Mouse (Mus musculus) heart, postnatal 0 days (tissue): ENCODE measurements around the gene Wasf2. TPM values are rescaled to one million over a fixed set of nuclear protein-coding genes. Genes with fewer than 3 reads are reported as not detected.

Experiments
- ATAC-seq: fragments of 200-750 bp; cut with Nextera tagmentation; 2 replicates; pipeline ENCODE4 v1.8.0; 2017; ENCODE audit warnings: low read depth, moderate number of reproducible peaks, moderate library complexity; ENCODE audit not compliant: insufficient read depth
- DNase-seq: peaks from one replicate; pipeline ENCODE4 v3.0.0-alpha.2; 2016; ENCODE audit warnings: low spot score
- H3K27ac ChIP-seq: fragments of 300-500 bp; sonication (generic); 2 replicates; pipeline ENCODE4 v1.5.1; 2014; ENCODE audit warnings: low read depth, mild to moderate bottlenecking
- H3K27me3 ChIP-seq: fragments of 300-500 bp; sonication (generic); 2 replicates; pipeline ENCODE4 v1.6.1; 2014; ENCODE audit warnings: low read length, mixed read lengths; ENCODE audit not compliant: control insufficient read depth, insufficient read depth
- H3K36me3 ChIP-seq: fragments of 300-500 bp; sonication (generic); replicated peaks from 2 replicates; pipeline ENCODE4 v1.6.1; 2014; ENCODE audit warnings: low read length, mixed read lengths; ENCODE audit not compliant: control insufficient read depth, insufficient read depth
- H3K4me1 ChIP-seq: fragments of 300-500 bp; sonication (generic); 2 replicates; pipeline ENCODE4 v1.6.1; 2014; ENCODE audit warnings: antibody characterized with exemption; ENCODE audit not compliant: control insufficient read depth, insufficient read depth
- H3K4me2 ChIP-seq: fragments of 300-500 bp; sonication (generic); 2 replicates; pipeline ENCODE4 v1.6.1; 2014; ENCODE audit warnings: low read depth, mild to moderate bottlenecking, low read length, moderate library complexity
- H3K4me3 ChIP-seq: fragments of 300-500 bp; sonication (generic); 2 replicates; pipeline ENCODE4 v1.5.1; 2014; ENCODE audit warnings: low read depth, low read length
- H3K9ac ChIP-seq: fragments of 300-500 bp; sonication (generic); replicated peaks from 2 replicates; pipeline ENCODE4 v1.6.1; 2014; ENCODE audit warnings: low read depth, low read length, mixed read lengths
- H3K9me3 ChIP-seq: fragments of 300-500 bp; sonication (generic); replicated peaks from 2 replicates; pipeline ENCODE4 v1.6.1; 2016; ENCODE audit warnings: low read length; ENCODE audit not compliant: control insufficient read depth
- CTCF ChIP-seq: IDR thresholded peaks from 2 replicates; pipeline ENCODE4 v1.5.1; 2016; ENCODE audit warnings: antibody characterized with exemption, control low read depth, low read depth
- EP300 ChIP-seq: IDR thresholded peaks from 2 replicates; pipeline ENCODE4 v1.6.1; 2016; ENCODE audit warnings: antibody characterized with exemption, low read depth
- WGBS: fragments of 180-500 bp; shearing (Covaris S2); extraction: QIAGEN DNeasy Blood & Tissue Kit; methylation state at CpG from one replicate; pipeline ENCODE4 v1.1.7; 2014; 5-methylcytosine and 5-hydroxymethylcytosine counted together
- microRNA-seq: library from miRNA; unstranded; fragments of <30 nt; microRNA quantifications from one replicate; pipeline ENCODE4, GENCODE M21; 2016
- polyA plus RNA-seq: library from polyadenylated mRNA; unstranded; fragments of >200 nt; fragmentation: Nextera tagmentation; extraction: Ambion mirVana; gene quantifications from 2 replicates; pipeline ENCODE4 v1.2.1, GENCODE M21; 2015
- total RNA-seq: library from RNA; depleted of rRNA; stranded (reverse); fragments of >200 nt; gene quantifications from 2 replicates; pipeline ENCODE4 v1.2.3, GENCODE M21; 2014; ENCODE audit warnings: low replicate concordance; rRNA removed

Wasf2 gene
- total and polyA plus RNA-seq, 2 experiments from 2014 or later, result 54.5 to 62.4 TPM

DNA sequence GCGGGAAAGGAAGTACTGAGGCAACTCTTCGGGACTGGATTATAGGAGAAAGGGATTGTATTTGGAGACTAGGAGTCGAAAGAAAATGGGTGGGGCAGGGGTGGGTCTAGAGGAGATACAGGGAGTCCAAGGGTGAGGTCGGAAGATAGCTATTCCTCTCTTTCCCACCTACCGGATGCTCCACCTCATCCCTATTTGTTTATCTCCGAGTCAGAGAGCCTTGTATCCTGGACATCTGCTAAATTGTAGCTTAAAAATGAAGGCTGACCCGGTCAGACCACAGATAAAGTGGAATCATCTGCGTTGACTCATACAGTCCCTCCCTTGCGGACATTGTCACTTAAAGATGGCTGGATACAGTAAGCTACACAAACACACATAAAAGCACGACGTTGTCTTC lies 111.6 kb downstream of the Wasf2 start:
- no peak for DNase-seq
- H3K36me3 ChIP-seq, result no peaks in the 10 kb centered on the region
- 23% methylated on average over 11 of the region's 11 CpGs for WGBS
- peaks cover 16% of the 10 kb centered on the region; the same call in 1 of the 2 replicates for H3K27me3 ChIP-seq
- ATAC-seq, result peak; percentile 1; the same call in 1 of the 2 replicates
- H3K4me1 ChIP-seq, result no peaks in the 10 kb centered on the region
- peak overlapping the region; percentile 62 for H3K4me3 ChIP-seq
- TF ChIP-seq EP300 (peak; percentile 32; the same call in 1 of the 2 replicates), CTCF (no peak)
- H3K27ac ChIP-seq, result peak overlapping the region; percentile 44
- H3K9me3 ChIP-seq, result no peaks in the 10 kb centered on the region
- H3K4me2 ChIP-seq, result peak overlapping the region; percentile 88
- H3K9ac ChIP-seq, result no peak overlapping the region

DNA sequence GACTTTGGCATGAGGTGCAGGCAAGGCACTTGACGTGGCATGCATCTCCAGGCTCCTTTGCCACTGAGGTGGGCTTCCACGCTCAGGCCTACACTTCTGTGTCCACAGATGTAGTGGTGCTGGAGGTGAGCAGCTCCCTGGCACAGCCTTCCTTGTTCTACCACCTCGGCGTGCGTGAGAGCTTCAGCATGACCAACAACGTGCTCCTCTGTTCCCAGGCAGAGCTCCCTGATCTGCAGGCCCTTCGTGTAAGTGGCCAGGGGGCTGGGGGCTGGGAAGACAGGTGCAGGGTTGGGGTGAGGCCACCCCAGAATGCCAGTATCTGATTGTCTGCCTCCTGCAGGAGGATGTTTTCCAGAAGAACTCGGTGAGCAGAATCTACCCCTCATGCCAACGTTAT lies 112.4 kb downstream of the Wasf2 start:
- ATAC-seq (no peak), DNase-seq (no peak)
- Histone ChIP-seq H3K4me3 (no peak overlapping the region), H3K36me3 (no peaks in the 10 kb centered on the region), H3K9ac (no peak overlapping the region), H3K27me3 (peaks cover 19% of the 10 kb centered on the region; the same call in 1 of the 2 replicates), H3K27ac (peak overlapping the region; percentile 44; the same call in 1 of the 2 replicates), H3K9me3 (no peaks in the 10 kb centered on the region), H3K4me2 (no peak overlapping the region), H3K4me1 (no peaks in the 10 kb centered on the region)
- WGBS, result 67% methylated on average over 9 of the region's 9 CpGs
- TF ChIP-seq EP300 (no peak), CTCF (no peak)

GRCm38 (mm10) chr4:133243538-133243937 lies 113.2 kb downstream of the Wasf2 start:
- H3K4me3 ChIP-seq, result no peak overlapping the region
- WGBS, result 33% methylated on average over 12 of the region's 13 CpGs
- TF ChIP-seq CTCF, result no peak
- TF ChIP-seq EP300, result no peak
- H3K9me3 ChIP-seq, result no peaks in the 10 kb centered on the region
- no peak overlapping the region for H3K9ac ChIP-seq
- no peaks in the 10 kb centered on the region for H3K4me1 ChIP-seq
- H3K27ac ChIP-seq, result no peak overlapping the region
- DNase-seq (no peak), ATAC-seq (no peak)
- no peaks in the 10 kb centered on the region for H3K36me3 ChIP-seq
- peaks cover 27% of the 10 kb centered on the region; the same call in 1 of the 2 replicates for H3K27me3 ChIP-seq
- no peak overlapping the region for H3K4me2 ChIP-seq

GRCm38 (mm10) chr4:133244289-133244688 lies 114.0 kb downstream of the Wasf2 start:
- 50% methylated on average over 1 of the region's 1 CpGs for WGBS
- H3K4me3 ChIP-seq, result no peak overlapping the region
- H3K9me3 ChIP-seq, result no peaks in the 10 kb centered on the region
- no peaks in the 10 kb centered on the region for H3K36me3 ChIP-seq
- peaks cover 30% of the 10 kb centered on the region for H3K27me3 ChIP-seq
- H3K27ac ChIP-seq, result no peak overlapping the region
- ATAC-seq (no peak), DNase-seq (no peak)
- TF ChIP-seq CTCF (no peak), EP300 (no peak)
- no peaks in the 10 kb centered on the region for H3K4me1 ChIP-seq
- no peak overlapping the region for H3K4me2 ChIP-seq
- H3K9ac ChIP-seq, result no peak overlapping the region

DNA sequence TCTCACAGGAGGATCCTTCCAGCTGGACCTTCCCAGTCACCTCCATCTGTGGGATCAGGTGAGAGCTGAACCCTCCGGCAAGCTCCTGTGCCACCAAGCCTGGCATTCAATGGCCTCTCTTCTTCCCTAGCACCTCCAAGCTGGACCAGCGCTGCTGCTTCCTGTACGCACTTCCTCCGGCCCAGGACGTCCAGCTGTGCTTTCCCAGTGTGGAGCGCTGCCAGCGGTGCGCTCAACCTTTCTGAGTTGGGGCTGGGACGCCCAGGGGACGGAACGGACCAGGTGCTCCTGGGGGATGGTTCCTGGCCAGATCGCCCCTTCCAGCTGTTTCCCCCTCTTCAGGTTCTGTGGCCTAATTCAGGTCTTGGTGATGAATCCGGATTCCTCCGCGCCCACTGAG lies 116.8 kb downstream of the Wasf2 start:
- peaks cover 56% of the 10 kb centered on the region for H3K27me3 ChIP-seq
- TF ChIP-seq CTCF, result no peak
- TF ChIP-seq EP300, result peak; percentile 44; the same call in 1 of the 2 replicates
- H3K27ac ChIP-seq, result no peak overlapping the region
- WGBS, result 18% methylated on average over 15 of the region's 15 CpGs
- H3K4me2 ChIP-seq, result no peak overlapping the region
- H3K4me3 ChIP-seq, result no peak overlapping the region
- DNase-seq, result no peak
- H3K9me3 ChIP-seq, result no peaks in the 10 kb centered on the region
- no peak overlapping the region for H3K9ac ChIP-seq
- no peak for ATAC-seq
- H3K36me3 ChIP-seq, result no peaks in the 10 kb centered on the region
- no peaks in the 10 kb centered on the region for H3K4me1 ChIP-seq

- H3K4me3 ChIP-seq, result no peak overlapping the region
- DNase-seq (no peak), ATAC-seq (no peak)
- 63% methylated on average over 13 of the region's 13 CpGs for WGBS
- no peak overlapping the region for H3K4me2 ChIP-seq
- TF ChIP-seq EP300 (no peak), CTCF (no peak)
- no peaks in the 10 kb centered on the region for H3K9me3 ChIP-seq
- H3K36me3 ChIP-seq, result no peaks in the 10 kb centered on the region
- H3K27ac ChIP-seq, result no peak overlapping the region
- peaks cover 55% of the 10 kb centered on the region for H3K27me3 ChIP-seq
- H3K9ac ChIP-seq, result no peak overlapping the region
- no peaks in the 10 kb centered on the region for H3K4me1 ChIP-seq
Measured at GRCm38 (mm10) chr4:133247806-133248449, 117.6 kb downstream of the Wasf2 start.

Small RNA genes within 50 kb of the gene (microRNA-seq; reads per million reads assigned to microRNA genes)
- 0.71 reads per million for gene Mir7017

Other genes with a start within 250 kb of the Wasf2 start
- 59.7 and 65.9 TPM in 2 replicates for gene Stx12, start 246.0 kb upstream of the Wasf2 start, total RNA-seq
- gene Stx12, start 246.0 kb upstream of the Wasf2 start, polyA plus RNA-seq, result 46.3 and 48.5 TPM in 2 replicates
- gene Fam76a, start 207.9 kb upstream of the Wasf2 start, total RNA-seq, result 19.7 and 20.7 TPM in 2 replicates
- gene Fam76a, start 207.9 kb upstream of the Wasf2 start, polyA plus RNA-seq, result 39.6 and 44.4 TPM in 2 replicates
- gene Fgr, start 156.4 kb upstream of the Wasf2 start, total RNA-seq, result 0.04 and 0.19 TPM in 2 replicates
- 0.31 and 0.37 TPM in 2 replicates for gene Fgr, start 156.4 kb upstream of the Wasf2 start, polyA plus RNA-seq
- 40.5 and 57.2 TPM in 2 replicates for gene Ahdc1, start 119.2 kb upstream of the Wasf2 start, total RNA-seq
- gene Ahdc1, start 119.2 kb upstream of the Wasf2 start, polyA plus RNA-seq, result 4.6 and 5.2 TPM in 2 replicates
- gene Cd164l2, start 81.6 kb downstream of the Wasf2 start, total RNA-seq, result not detected in 2 replicates
- 0.23 and 0.33 TPM in 2 replicates for gene Cd164l2, start 81.6 kb downstream of the Wasf2 start, polyA plus RNA-seq
- not detected in 2 replicates for gene Gpr3, start 82.0 kb downstream of the Wasf2 start, total RNA-seq
- gene Gpr3, start 82.0 kb downstream of the Wasf2 start, polyA plus RNA-seq, result 0.15 and 0.21 TPM in 2 replicates
- gene Map3k6, start 110.3 kb downstream of the Wasf2 start, total RNA-seq, result 13.8 and 14.8 TPM in 2 replicates
- 2.7 and 2.8 TPM in 2 replicates for gene Map3k6, start 110.3 kb downstream of the Wasf2 start, polyA plus RNA-seq
- 3.6 and 3.7 TPM in 2 replicates for gene Sytl1, start 132.6 kb downstream of the Wasf2 start, total RNA-seq
- gene Sytl1, start 132.6 kb downstream of the Wasf2 start, polyA plus RNA-seq, result 0.79 and 0.84 TPM in 2 replicates
- 58.8 and 103 TPM in 2 replicates for gene Tmem222, start 147.3 kb downstream of the Wasf2 start, total RNA-seq
- gene Tmem222, start 147.3 kb downstream of the Wasf2 start, polyA plus RNA-seq, result 45.0 and 45.6 TPM in 2 replicates
- 30.2 and 39.9 TPM in 2 replicates for gene Wdtc1, start 223.0 kb downstream of the Wasf2 start, total RNA-seq
- gene Wdtc1, start 223.0 kb downstream of the Wasf2 start, polyA plus RNA-seq, result 9.3 and 9.6 TPM in 2 replicates
- 15.8 and 30.8 TPM in 2 replicates for gene Slc9a1, start 239.2 kb downstream of the Wasf2 start, total RNA-seq
- gene Slc9a1, start 239.2 kb downstream of the Wasf2 start, polyA plus RNA-seq, result 4.0 and 4.4 TPM in 2 replicates